Comparison of ENCODE assay signal across 31 mouse cellular contexts in the genomic region with DNA sequence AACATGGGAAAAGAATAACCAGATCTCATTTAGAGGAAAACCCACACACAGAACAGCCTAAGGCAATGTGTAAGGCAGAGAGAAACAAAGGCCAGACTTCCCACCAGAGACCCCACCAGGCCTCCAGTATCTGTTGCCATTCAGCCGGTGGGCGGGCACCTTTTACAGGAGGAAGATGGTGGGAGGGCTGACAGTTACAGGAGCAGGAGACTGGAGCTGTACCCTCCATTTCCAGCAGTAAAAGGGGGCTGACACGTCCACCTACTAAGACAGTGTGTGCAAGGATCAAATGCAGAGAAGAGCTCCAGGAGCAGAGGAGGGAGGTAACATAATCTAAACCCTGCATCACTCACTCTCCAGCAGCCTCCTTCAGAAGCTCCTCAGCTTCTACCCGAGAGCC.
DNase-seq lines count a peak whose midpoint lies in the region; ATAC-seq and TF ChIP-seq lines count a peak whose summit lies in the region.
"Had no signal": no experiment of that assay in that cellular context is flagged by ENCODE, and none has a peak within 500 bp of the region (broad histone marks: within the 10 kb centered on the region; RNA-seq: fewer than 3 reads in every experiment).

No protein-coding gene starts in this region.

- H3K27ac ChIP-seq in kidney, postnatal 0 days = no peak overlapping the region
- no peak overlapping the region for H3K27ac ChIP-seq in kidney, adult 2 months (ENCODE audit: insufficient read depth, low read depth, low read length)
- H3K27ac ChIP-seq in midbrain, embryonic 13.5 days = peak overlapping the region; percentile 35; the same call in 1 of the 2 replicates
- no peak overlapping the region for H3K27ac ChIP-seq in midbrain, postnatal 0 days (ENCODE audit: low read depth, low read length)
- H3K27ac ChIP-seq: embryonic facial prominence, embryonic 13.5 days; embryonic facial prominence, embryonic 15.5 days; forebrain, embryonic 10.5 days had no signal

- H3K9me3 ChIP-seq in kidney, postnatal 0 days (replicated peaks; ENCODE audit: low read length) = no peaks in the 10 kb centered on the region
- H3K9me3 ChIP-seq in midbrain, embryonic 13.5 days = no peaks in the 10 kb centered on the region
- no peaks in the 10 kb centered on the region for H3K9me3 ChIP-seq in midbrain, postnatal 0 days (ENCODE audit: low read length)
- H3K9me3 ChIP-seq: embryonic facial prominence, embryonic 13.5 days; embryonic facial prominence, embryonic 15.5 days; forebrain, embryonic 10.5 days; forebrain, embryonic 12.5 days; G1E had no signal

- H3K27me3 ChIP-seq in kidney, postnatal 0 days (ENCODE audit: insufficient read depth, low read length) = no peaks in the 10 kb centered on the region
- H3K27me3 ChIP-seq in kidney, adult 2 months (replicated peaks; ENCODE audit: control insufficient read depth, insufficient read depth, low read length) = no peaks in the 10 kb centered on the region
- H3K27me3 ChIP-seq in midbrain, embryonic 13.5 days = no peaks in the 10 kb centered on the region
- no peaks in the 10 kb centered on the region for H3K27me3 ChIP-seq in midbrain, postnatal 0 days (ENCODE audit: insufficient read depth, low read length)
- H3K27me3 ChIP-seq: CH12.LX; embryonic facial prominence, embryonic 13.5 days; forebrain, embryonic 12.5 days; Patski had no signal

- no peaks in the 10 kb centered on the region for H3K36me3 ChIP-seq in kidney, postnatal 0 days (ENCODE audit: insufficient read depth, low read length)
- no peaks in the 10 kb centered on the region for H3K36me3 ChIP-seq in kidney, adult 2 months (ENCODE audit: control insufficient read depth, insufficient read depth, low read length)
- H3K36me3 ChIP-seq in midbrain, embryonic 13.5 days = no peaks in the 10 kb centered on the region
- H3K36me3 ChIP-seq in midbrain, postnatal 0 days (ENCODE audit: insufficient read depth, low read length) = no peaks in the 10 kb centered on the region
- H3K36me3 ChIP-seq: embryonic facial prominence, embryonic 13.5 days; embryonic facial prominence, embryonic 15.5 days; forebrain, embryonic 10.5 days; forebrain, embryonic 12.5 days had no signal

- H3K4me3 ChIP-seq in kidney, postnatal 0 days (replicated peaks; ENCODE audit: low read depth, low read length) = no peak overlapping the region
- no peak overlapping the region for H3K4me3 ChIP-seq in kidney, adult 2 months (ENCODE audit: insufficient read depth, low read depth, low read length)
- no peak overlapping the region for H3K4me3 ChIP-seq in midbrain, embryonic 13.5 days (replicated peaks)
- no peak overlapping the region for H3K4me3 ChIP-seq in midbrain, postnatal 0 days (ENCODE audit: low read depth, low read length)
- H3K4me3 ChIP-seq: embryonic facial prominence, embryonic 13.5 days; embryonic facial prominence, embryonic 15.5 days; erythroblast, embryonic 14.5 days; forebrain, embryonic 10.5 days; forebrain, embryonic 12.5 days had no signal

- no peak for TF ChIP-seq POLR2A in kidney, adult 2 months (IDR thresholded peaks at IDR 0.05; ENCODE audit: low read depth, low read length)

- 53% methylated on average over 4 of the region's 4 CpGs for WGBS in kidney, postnatal 0 days
- 84% methylated on average over 4 of the region's 4 CpGs for WGBS in kidney, adult 2 months
- 56% methylated on average over 4 of the region's 4 CpGs for WGBS in midbrain, embryonic 13.5 days
- WGBS in midbrain, postnatal 0 days = 40% methylated on average over 4 of the region's 4 CpGs

- peak; percentile 47; the same call in 1 of the 2 replicates for ATAC-seq in frontal cortex, adult (ENCODE audit: low TSS enrichment)
- no peak for ATAC-seq in kidney, postnatal 0 days (replicated peaks; ENCODE audit: low FRiP score, low read depth)
- no peak for ATAC-seq in midbrain, embryonic 13.5 days
- ATAC-seq in midbrain, postnatal 0 days (ENCODE audit: low FRiP score) = no peak
- ATAC-seq: activated CD4-positive, CD25-positive, alpha-beta regulatory T cell, adult 4 months; CD4-positive, CD25-positive, alpha-beta regulatory T cell, adult 4 months; forebrain, embryonic 14.5 days; forebrain, embryonic 16.5 days; Patski had no signal

- no peak overlapping the region for H3K4me2 ChIP-seq in kidney, postnatal 0 days (ENCODE audit: low read length)
- no peak overlapping the region for H3K4me2 ChIP-seq in midbrain, embryonic 13.5 days (replicated peaks)
- no peak overlapping the region for H3K4me2 ChIP-seq in midbrain, postnatal 0 days (ENCODE audit: low read depth, low read length, poor library complexity, severe bottlenecking)
- H3K4me2 ChIP-seq: embryonic facial prominence, embryonic 13.5 days; embryonic facial prominence, embryonic 15.5 days; forebrain, embryonic 12.5 days had no signal

- TF ChIP-seq CTCF in kidney, postnatal 0 days (IDR thresholded peaks at IDR 0.05; ENCODE audit: low read depth) = no peak
- no peak for TF ChIP-seq CTCF in kidney, adult 2 months (conservative IDR thresholded peaks at IDR 0.05; ENCODE audit: insufficient read depth, insufficient read length, low read depth, low read length)
- no peak for TF ChIP-seq CTCF in midbrain, postnatal 0 days (IDR thresholded peaks at IDR 0.05)

- H3K4me1 ChIP-seq in kidney, postnatal 0 days (replicated peaks; ENCODE audit: insufficient read depth, low read length) = no peaks in the 10 kb centered on the region
- H3K4me1 ChIP-seq in kidney, adult 2 months (ENCODE audit: control insufficient read depth, insufficient read depth, low read length) = no peaks in the 10 kb centered on the region
- peaks cover 34% of the 10 kb centered on the region for H3K4me1 ChIP-seq in midbrain, embryonic 13.5 days (replicated peaks)
- H3K4me1 ChIP-seq in midbrain, postnatal 0 days (ENCODE audit: insufficient read depth, low read length) = no peaks in the 10 kb centered on the region; the same call in 1 of the 2 replicates

- no peak for DNase-seq in frontal cortex, postnatal 14 days (ENCODE audit: low spot score in 2 of 2)
- peak; percentile 31 for DNase-seq in kidney, postnatal 0 days (ENCODE audit: low spot score)
- no peak for DNase-seq in kidney, adult 2 months
- no peak for DNase-seq in midbrain, postnatal 0 days (ENCODE audit: low spot score)
- peak; percentile 29 for DNase-seq in R1 (ENCODE audit: low read depth, low spot score)
- DNase-seq in testis, postnatal 14 days (ENCODE audit: low spot score) = no peak
- DNase-seq: adrenal gland, adult 8-10 months; adrenal gland, postnatal 14 days; adrenal gland, postnatal 36 days; B cell, adult 2 months; cerebellum, adult 11 months; cerebellum, adult 18-20 months; cerebellum, adult 8-10 months; cerebellum, adult 9-11 months; cerebellum, postnatal 14 days; cerebellum, postnatal 36 days; embryo, embryonic 11 days had no signal

- H3K9ac ChIP-seq in kidney, postnatal 0 days (ENCODE audit: low read depth, low read length) = no peak overlapping the region
- H3K9ac ChIP-seq in midbrain, embryonic 13.5 days (replicated peaks) = no peak overlapping the region
- no peak overlapping the region for H3K9ac ChIP-seq in midbrain, postnatal 0 days (replicated peaks; ENCODE audit: low read length, poor library complexity, severe bottlenecking)
- H3K9ac ChIP-seq: embryonic facial prominence, embryonic 13.5 days; embryonic facial prominence, embryonic 15.5 days; forebrain, embryonic 12.5 days had no signal

Comparison
In these comparisons a context has a peak if more than half of its experiments do, and no peak if none do; other contexts are left out.
1. DNase-seq: peak in kidney, postnatal 0 days (single experiment) and R1 (single experiment); none in frontal cortex, postnatal 14 days (0 of 2), kidney, adult 2 months (single experiment), midbrain, postnatal 0 days (single experiment) and testis, postnatal 14 days (single experiment).